Mouse (Mus musculus): Measurements from ENCODE around the gene Ncbp3. TPM values are rescaled to one million over a fixed set of nuclear protein-coding genes. Genes with fewer than 3 reads are reported as not detected.
A peak's percentile ranks its signal among the peaks of the same experiment; 100 is the strongest.

The Ncbp3 gene
- polyA plus RNA-seq, 1 experiment from 2014 or later: 12.5 TPM

GRCm38 (mm10) chr11:73013981-73014380, 33.6 kb upstream of the Ncbp3 start:
- 71% methylated on average over 5 of the region's 5 CpGs for WGBS
- no peaks in the 10 kb centered on the region for H3K9me3 ChIP-seq (ENCODE audit: control insufficient read depth, low read length)
- H3K4me1 ChIP-seq (ENCODE audit: control insufficient read depth, insufficient read depth, low read length): peaks cover 4% of the 10 kb centered on the region; the same call in 1 of the 2 replicates
- no peaks in the 10 kb centered on the region for H3K36me3 ChIP-seq (ENCODE audit: control insufficient read depth, insufficient read depth, low read length)
- H3K9ac ChIP-seq (ENCODE audit: low read length): no peak overlapping the region
- no peaks in the 10 kb centered on the region for H3K27me3 ChIP-seq (ENCODE audit: control insufficient read depth, insufficient read depth, low read length)
- DNase-seq (ENCODE audit: low spot score): no peak
- H3K27ac ChIP-seq (ENCODE audit: low read depth, low read length): no peak overlapping the region
- no peak overlapping the region for H3K4me2 ChIP-seq (ENCODE audit: low read depth)
- no peak overlapping the region for H3K4me3 ChIP-seq (ENCODE audit: low read depth, low read length)
- no peak for ATAC-seq (ENCODE audit: insufficient read depth, low FRiP score, low TSS enrichment)

- Histone ChIP-seq H3K27me3 (ENCODE audit: control insufficient read depth, insufficient read depth, low read length) (peaks cover 7% of the 10 kb centered on the region), H3K9ac (ENCODE audit: low read length) (no peak overlapping the region), H3K36me3 (ENCODE audit: control insufficient read depth, insufficient read depth, low read length) (no peaks in the 10 kb centered on the region), H3K9me3 (ENCODE audit: control insufficient read depth, low read length) (no peaks in the 10 kb centered on the region), H3K4me1 (ENCODE audit: control insufficient read depth, insufficient read depth, low read length) (peaks cover 7% of the 10 kb centered on the region), H3K4me2 (ENCODE audit: low read depth) (no peak overlapping the region), H3K4me3 (ENCODE audit: low read depth, low read length) (no peak overlapping the region), H3K27ac (ENCODE audit: low read depth, low read length) (no peak overlapping the region)
- ATAC-seq (ENCODE audit: insufficient read depth, low FRiP score, low TSS enrichment) (no peak), DNase-seq (ENCODE audit: low spot score) (no peak)
- 81% methylated on average over 4 of the region's 4 CpGs for WGBS
Observed at GRCm38 (mm10) chr11:73014831-73015344, 32.7 kb upstream of the Ncbp3 start.

GRCm38 (mm10) chr11:73015391-73016102, 32.0 kb upstream of the Ncbp3 start:
- no peaks in the 10 kb centered on the region for H3K9me3 ChIP-seq (ENCODE audit: control insufficient read depth, low read length)
- DNase-seq (ENCODE audit: low spot score) (no peak), ATAC-seq (ENCODE audit: insufficient read depth, low FRiP score, low TSS enrichment) (no peak)
- 75% methylated on average over 5 of the region's 5 CpGs for WGBS
- H3K36me3 ChIP-seq (ENCODE audit: control insufficient read depth, insufficient read depth, low read length): no peaks in the 10 kb centered on the region
- peaks cover 7% of the 10 kb centered on the region for H3K4me1 ChIP-seq (ENCODE audit: control insufficient read depth, insufficient read depth, low read length)
- no peak overlapping the region for H3K9ac ChIP-seq (ENCODE audit: low read length)
- no peak overlapping the region for H3K4me2 ChIP-seq (ENCODE audit: low read depth)
- H3K4me3 ChIP-seq (ENCODE audit: low read depth, low read length): no peak overlapping the region; the same call in 1 of the 2 replicates
- H3K27me3 ChIP-seq (ENCODE audit: control insufficient read depth, insufficient read depth, low read length): peaks cover 14% of the 10 kb centered on the region
- no peak overlapping the region for H3K27ac ChIP-seq (ENCODE audit: low read depth, low read length)

- no peaks in the 10 kb centered on the region for H3K36me3 ChIP-seq (ENCODE audit: control insufficient read depth, insufficient read depth, low read length)
- H3K27ac ChIP-seq (ENCODE audit: low read depth, low read length): no peak overlapping the region
- H3K9me3 ChIP-seq (ENCODE audit: control insufficient read depth, low read length): no peaks in the 10 kb centered on the region
- H3K4me1 ChIP-seq (ENCODE audit: control insufficient read depth, insufficient read depth, low read length): peaks cover 7% of the 10 kb centered on the region
- DNase-seq (ENCODE audit: low spot score) (no peak), ATAC-seq (ENCODE audit: insufficient read depth, low FRiP score, low TSS enrichment) (no peak)
- H3K27me3 ChIP-seq (ENCODE audit: control insufficient read depth, insufficient read depth, low read length): peaks cover 15% of the 10 kb centered on the region
- H3K4me2 ChIP-seq (ENCODE audit: low read depth): no peak overlapping the region
- H3K9ac ChIP-seq (ENCODE audit: low read length): no peak overlapping the region
- no peak overlapping the region for H3K4me3 ChIP-seq (ENCODE audit: low read depth, low read length)
- WGBS: 79% methylated on average over 6 of the region's 6 CpGs
Observed at GRCm38 (mm10) chr11:73016103-73016420, 31.5 kb upstream of the Ncbp3 start.

GRCm38 (mm10) chr11:73018471-73019146, 29.0 kb upstream of the Ncbp3 start, which contains the start of gene Camkk1:
Gene Camkk1, plus strand, starts transcription at chr11:73019008.
- peak; percentile 94 for DNase-seq (ENCODE audit: low spot score)
- Histone ChIP-seq H3K9me3 (ENCODE audit: control insufficient read depth, low read length) (no peaks in the 10 kb centered on the region), H3K27me3 (ENCODE audit: control insufficient read depth, insufficient read depth, low read length) (peaks cover 18% of the 10 kb centered on the region), H3K27ac (ENCODE audit: low read depth, low read length) (peak within 1 kb of the TSS; percentile 6; the same call in 1 of the 2 replicates), H3K4me2 (ENCODE audit: low read depth) (peak within 1 kb of the TSS; percentile 98), H3K9ac (ENCODE audit: low read length) (peak within 1 kb of the TSS; percentile 61), H3K4me1 (ENCODE audit: control insufficient read depth, insufficient read depth, low read length) (peaks cover 7% of the 10 kb centered on the region), H3K36me3 (ENCODE audit: control insufficient read depth, insufficient read depth, low read length) (no peaks in the 10 kb centered on the region), H3K4me3 (ENCODE audit: low read depth, low read length) (peak within 1 kb of the TSS; percentile 68)
- peak; percentile 97 for ATAC-seq (ENCODE audit: insufficient read depth, low FRiP score, low TSS enrichment)
- WGBS: under 1% methylated on average over 57 of the region's 57 CpGs

- peak; percentile 61 for ATAC-seq (ENCODE audit: insufficient read depth, low FRiP score, low TSS enrichment)
- peaks cover 7% of the 10 kb centered on the region for H3K4me1 ChIP-seq (ENCODE audit: control insufficient read depth, insufficient read depth, low read length)
- H3K36me3 ChIP-seq (ENCODE audit: control insufficient read depth, insufficient read depth, low read length): no peaks in the 10 kb centered on the region
- peak overlapping the region; percentile 68 for H3K4me3 ChIP-seq (ENCODE audit: low read depth, low read length)
- WGBS: under 1% methylated on average over 46 of the region's 46 CpGs
- peak overlapping the region; percentile 98 for H3K4me2 ChIP-seq (ENCODE audit: low read depth)
- H3K27ac ChIP-seq (ENCODE audit: low read depth, low read length): peak overlapping the region; percentile 6; the same call in 1 of the 2 replicates
- DNase-seq (ENCODE audit: low spot score): peak; percentile 61
- peak overlapping the region; percentile 60 for H3K9ac ChIP-seq (ENCODE audit: low read length)
- H3K9me3 ChIP-seq (ENCODE audit: control insufficient read depth, low read length): no peaks in the 10 kb centered on the region
- H3K27me3 ChIP-seq (ENCODE audit: control insufficient read depth, insufficient read depth, low read length): peaks cover 18% of the 10 kb centered on the region
Observed at GRCm38 (mm10) chr11:73019147-73019795, 28.3 kb upstream of the Ncbp3 start.

GRCm38 (mm10) chr11:73020953-73021800, 26.4 kb upstream of the Ncbp3 start:
- no peak overlapping the region for H3K4me3 ChIP-seq (ENCODE audit: low read depth, low read length)
- H3K4me1 ChIP-seq (ENCODE audit: control insufficient read depth, insufficient read depth, low read length): peaks cover 7% of the 10 kb centered on the region
- no peak overlapping the region for H3K9ac ChIP-seq (ENCODE audit: low read length)
- no peaks in the 10 kb centered on the region for H3K36me3 ChIP-seq (ENCODE audit: control insufficient read depth, insufficient read depth, low read length)
- DNase-seq (ENCODE audit: low spot score): no peak
- H3K4me2 ChIP-seq (ENCODE audit: low read depth): no peak overlapping the region
- peaks cover 18% of the 10 kb centered on the region for H3K27me3 ChIP-seq (ENCODE audit: control insufficient read depth, insufficient read depth, low read length)
- H3K9me3 ChIP-seq (ENCODE audit: control insufficient read depth, low read length): no peaks in the 10 kb centered on the region
- ATAC-seq (ENCODE audit: insufficient read depth, low FRiP score, low TSS enrichment): no peak
- no peak overlapping the region for H3K27ac ChIP-seq (ENCODE audit: low read depth, low read length)
- 52% methylated on average over 7 of the region's 7 CpGs for WGBS

GRCm38 (mm10) chr11:73023099-73023498, 24.5 kb upstream of the Ncbp3 start:
- no peaks in the 10 kb centered on the region for H3K9me3 ChIP-seq (ENCODE audit: control insufficient read depth, low read length)
- 63% methylated on average over 9 of the region's 9 CpGs for WGBS
- no peak for ATAC-seq (ENCODE audit: insufficient read depth, low FRiP score, low TSS enrichment)
- no peak for DNase-seq (ENCODE audit: low spot score)
- no peak overlapping the region for H3K4me2 ChIP-seq (ENCODE audit: low read depth)
- H3K4me3 ChIP-seq (ENCODE audit: low read depth, low read length): no peak overlapping the region
- H3K27me3 ChIP-seq (ENCODE audit: control insufficient read depth, insufficient read depth, low read length): peaks cover 18% of the 10 kb centered on the region
- no peak overlapping the region for H3K27ac ChIP-seq (ENCODE audit: low read depth, low read length)
- H3K36me3 ChIP-seq (ENCODE audit: control insufficient read depth, insufficient read depth, low read length): no peaks in the 10 kb centered on the region
- no peak overlapping the region for H3K9ac ChIP-seq (ENCODE audit: low read length)
- H3K4me1 ChIP-seq (ENCODE audit: control insufficient read depth, insufficient read depth, low read length): peaks cover 7% of the 10 kb centered on the region

Data from neural tube, embryonic 11.5 days (tissue).